Mouse (Mus musculus) intestine, postnatal 0 days (tissue): Measurements from ENCODE around the gene Il9. TPM values are rescaled to one million over a fixed set of nuclear protein-coding genes. Genes with fewer than 3 reads are reported as not detected.

ENCODE experiments used
- ATAC-seq: fragments of 200-750 bp; cut with Nextera tagmentation; 2 replicates; pipeline ENCODE4 v1.8.0; 2017; ENCODE audit warnings: mild to moderate bottlenecking, moderate TSS enrichment, moderate library complexity
- H3K27ac ChIP-seq: fragments of 300-500 bp; sonication (generic); 2 replicates; pipeline ENCODE4 v1.5.1; 2014; ENCODE audit warnings: mild to moderate bottlenecking, low read depth, low read length, moderate library complexity
- H3K27me3 ChIP-seq: fragments of 300-500 bp; sonication (generic); replicated peaks from 2 replicates; pipeline ENCODE4 v1.6.1; 2014; ENCODE audit warnings: low read length, mixed read lengths; ENCODE audit not compliant: control insufficient read depth, insufficient read depth
- H3K36me3 ChIP-seq: fragments of 300-500 bp; sonication (generic); 2 replicates; pipeline ENCODE4 v1.6.1; 2014; ENCODE audit warnings: mild to moderate bottlenecking, moderate library complexity; ENCODE audit not compliant: control insufficient read depth, insufficient read depth
- H3K4me1 ChIP-seq: fragments of 300-500 bp; sonication (generic); replicated peaks from 2 replicates; pipeline ENCODE4 v1.6.1; 2014; ENCODE audit warnings: antibody characterized with exemption, low read length, mixed read lengths; ENCODE audit not compliant: control insufficient read depth, insufficient read depth
- H3K4me2 ChIP-seq: fragments of 300-500 bp; sonication (generic); replicated peaks from 2 replicates; pipeline ENCODE4 v1.6.1; 2014; ENCODE audit warnings: low read depth, mild to moderate bottlenecking, moderate library complexity
- H3K4me3 ChIP-seq: fragments of 300-500 bp; sonication (generic); 2 replicates; pipeline ENCODE4 v1.5.1; 2014; ENCODE audit warnings: low read depth, low read length
- H3K9ac ChIP-seq: fragments of 300-500 bp; sonication (generic); 2 replicates; pipeline ENCODE4 v1.6.1; 2014; ENCODE audit warnings: mild to moderate bottlenecking, low read depth, low read length
- H3K9me3 ChIP-seq: fragments of 300-500 bp; sonication (generic); 2 replicates; pipeline ENCODE4 v1.6.1; 2016; ENCODE audit warnings: mixed run types; ENCODE audit not compliant: control insufficient read depth
- CTCF ChIP-seq: sonication (generic); IDR thresholded peaks from 2 replicates; pipeline ENCODE4 v1.5.1; 2016; ENCODE audit warnings: low read depth, mild to moderate bottlenecking, control low read depth, antibody characterized with exemption, moderate library complexity
- WGBS: fragments of 180-500 bp; shearing (Covaris S2); extraction: QIAGEN DNeasy Blood & Tissue Kit; methylation state at CpG from one replicate; pipeline ENCODE4 v1.1.7; 2014; 5-methylcytosine and 5-hydroxymethylcytosine counted together
- polyA plus RNA-seq: library from polyadenylated mRNA; unstranded; fragments of >200 nt; fragmentation: Nextera tagmentation; extraction: Ambion mirVana; gene quantifications from 2 replicates; pipeline ENCODE4 v1.2.1, GENCODE M21; 2015

Gene Il9
- polyA plus RNA-seq, 1 experiment from 2014 or later = not detected

- WGBS = 74% methylated on average over 5 of the region's 5 CpGs
Observed at GRCm38 (mm10) chr13:56476790-56477189, 5.3 kb downstream of the Il9 start.

GRCm38 (mm10) chr13:56475363-56475762 lies 6.7 kb downstream of the Il9 start:
- Histone ChIP-seq H3K9me3 (no peaks in the 10 kb centered on the region), H3K27ac (no peak overlapping the region), H3K4me2 (no peak overlapping the region), H3K4me1 (no peaks in the 10 kb centered on the region), H3K9ac (no peak overlapping the region), H3K36me3 (no peaks in the 10 kb centered on the region), H3K4me3 (no peak overlapping the region), H3K27me3 (no peaks in the 10 kb centered on the region)
- no peak for ATAC-seq
- WGBS = 29% methylated on average over 4 of the region's 4 CpGs
- peak; percentile 93 for TF ChIP-seq CTCF

More at GRCm38 (mm10) chr13:56476790-56477189, 5.3 kb downstream of the Il9 start:
- no peak for ATAC-seq
- TF ChIP-seq CTCF = no peak
- Histone ChIP-seq H3K4me3 (no peak overlapping the region), H3K4me1 (no peaks in the 10 kb centered on the region), H3K36me3 (no peaks in the 10 kb centered on the region), H3K27ac (no peak overlapping the region), H3K9me3 (no peaks in the 10 kb centered on the region), H3K9ac (no peak overlapping the region), H3K27me3 (no peaks in the 10 kb centered on the region), H3K4me2 (no peak overlapping the region)

GRCm38 (mm10) chr13:56472661-56473060 lies 9.4 kb downstream of the Il9 start:
- Histone ChIP-seq H3K4me1 (no peaks in the 10 kb centered on the region), H3K36me3 (no peaks in the 10 kb centered on the region), H3K27me3 (no peaks in the 10 kb centered on the region), H3K9me3 (no peaks in the 10 kb centered on the region), H3K9ac (no peak overlapping the region), H3K27ac (no peak overlapping the region), H3K4me3 (no peak overlapping the region), H3K4me2 (no peak overlapping the region)
- 88% methylated on average over 9 of the region's 9 CpGs for WGBS
- TF ChIP-seq CTCF = no peak
- no peak for ATAC-seq

- Histone ChIP-seq H3K9ac (no peak overlapping the region), H3K27ac (no peak overlapping the region), H3K36me3 (no peaks in the 10 kb centered on the region), H3K4me3 (no peak overlapping the region), H3K4me1 (no peaks in the 10 kb centered on the region), H3K9me3 (no peaks in the 10 kb centered on the region), H3K4me2 (no peak overlapping the region), H3K27me3 (no peaks in the 10 kb centered on the region)
- no peak for ATAC-seq
- 68% methylated on average over 9 of the region's 9 CpGs for WGBS
- TF ChIP-seq CTCF = no peak
Observed at GRCm38 (mm10) chr13:56471951-56472350, 10.1 kb downstream of the Il9 start.

- 81% methylated on average over 6 of the region's 6 CpGs for WGBS
- ATAC-seq = no peak
- H3K27me3 ChIP-seq = no peaks in the 10 kb centered on the region
- no peak overlapping the region for H3K9ac ChIP-seq
- H3K27ac ChIP-seq = no peak overlapping the region
- no peak overlapping the region for H3K4me2 ChIP-seq
- no peaks in the 10 kb centered on the region for H3K4me1 ChIP-seq
- H3K36me3 ChIP-seq = no peaks in the 10 kb centered on the region
- TF ChIP-seq CTCF = no peak
- no peaks in the 10 kb centered on the region for H3K9me3 ChIP-seq
- no peak overlapping the region for H3K4me3 ChIP-seq
Observed at GRCm38 (mm10) chr13:56471211-56471610, 10.8 kb downstream of the Il9 start.

- Histone ChIP-seq H3K27me3 (no peaks in the 10 kb centered on the region), H3K36me3 (no peaks in the 10 kb centered on the region), H3K4me2 (no peak overlapping the region), H3K9me3 (no peaks in the 10 kb centered on the region), H3K4me1 (no peaks in the 10 kb centered on the region), H3K4me3 (no peak overlapping the region), H3K9ac (no peak overlapping the region), H3K27ac (no peak overlapping the region)
- no peak for ATAC-seq
- no peak for TF ChIP-seq CTCF
- 88% methylated on average over 4 of the region's 4 CpGs for WGBS
Observed at GRCm38 (mm10) chr13:56468536-56468935, 13.5 kb downstream of the Il9 start.

GRCm38 (mm10) chr13:56467786-56468185 lies 14.3 kb downstream of the Il9 start:
- WGBS = 94% methylated on average over 7 of the region's 7 CpGs
- Histone ChIP-seq H3K27me3 (no peaks in the 10 kb centered on the region), H3K4me2 (no peak overlapping the region), H3K27ac (no peak overlapping the region), H3K36me3 (no peaks in the 10 kb centered on the region), H3K4me1 (no peaks in the 10 kb centered on the region), H3K9me3 (no peaks in the 10 kb centered on the region), H3K4me3 (no peak overlapping the region), H3K9ac (no peak overlapping the region)
- ATAC-seq = no peak
- no peak for TF ChIP-seq CTCF
